Mouse (Mus musculus): ENCODE measurements around the gene Glycam1. TPM values are rescaled to one million over a fixed set of nuclear protein-coding genes. Genes with fewer than 3 reads are reported as not detected.
A peak's percentile ranks its signal among the peaks of the same experiment; 100 is the strongest.

Gene Glycam1
- polyA plus RNA-seq, 1 experiment from 2014 or later = not detected

GRCm38 (mm10) chr15:103534054-103534620 lies 30.7 kb downstream of the Glycam1 start:
- Histone ChIP-seq H3K4me1 (ENCODE audit: control insufficient read depth, insufficient read depth, low read length) (peaks cover 17% of the 10 kb centered on the region), H3K4me3 (replicated peaks; ENCODE audit: low read depth, low read length) (no peak overlapping the region), H3K9ac (replicated peaks; ENCODE audit: low read length) (no peak overlapping the region), H3K36me3 (ENCODE audit: control insufficient read depth, insufficient read depth, low read length) (peaks cover 3% of the 10 kb centered on the region), H3K4me2 (ENCODE audit: low read length) (no peak overlapping the region), H3K27ac (replicated peaks; ENCODE audit: low read depth, low read length) (no peak overlapping the region), H3K27me3 (ENCODE audit: control insufficient read depth, insufficient read depth, low read length) (no peaks in the 10 kb centered on the region), H3K9me3 (ENCODE audit: control insufficient read depth, low read length) (no peaks in the 10 kb centered on the region)
- no peak for ATAC-seq (ENCODE audit: low FRiP score, low TSS enrichment)
- WGBS = 90% methylated on average over 7 of the region's 7 CpGs
- DNase-seq = no peak

GRCm38 (mm10) chr15:103530372-103530771 lies 34.5 kb downstream of the Glycam1 start:
- 7% methylated on average over 5 of the region's 5 CpGs for WGBS
- ATAC-seq (ENCODE audit: low FRiP score, low TSS enrichment) = peak; percentile 74
- Histone ChIP-seq H3K4me3 (replicated peaks; ENCODE audit: low read depth, low read length) (no peak overlapping the region), H3K27me3 (ENCODE audit: control insufficient read depth, insufficient read depth, low read length) (no peaks in the 10 kb centered on the region), H3K27ac (replicated peaks; ENCODE audit: low read depth, low read length) (peak overlapping the region; percentile 71), H3K4me1 (ENCODE audit: control insufficient read depth, insufficient read depth, low read length) (peaks cover 3% of the 10 kb centered on the region), H3K36me3 (ENCODE audit: control insufficient read depth, insufficient read depth, low read length) (peaks cover 34% of the 10 kb centered on the region), H3K4me2 (ENCODE audit: low read length) (no peak overlapping the region), H3K9ac (replicated peaks; ENCODE audit: low read length) (no peak overlapping the region), H3K9me3 (ENCODE audit: control insufficient read depth, low read length) (no peaks in the 10 kb centered on the region)
- peak; percentile 91 for DNase-seq

GRCm38 (mm10) chr15:103523156-103523555 lies 41.7 kb downstream of the Glycam1 start:
- DNase-seq = peak; percentile 60
- H3K27me3 ChIP-seq (ENCODE audit: control insufficient read depth, insufficient read depth, low read length) = no peaks in the 10 kb centered on the region
- H3K4me1 ChIP-seq (ENCODE audit: control insufficient read depth, insufficient read depth, low read length) = peaks cover 36% of the 10 kb centered on the region
- no peak overlapping the region for H3K9ac ChIP-seq (replicated peaks; ENCODE audit: low read length)
- peaks cover 54% of the 10 kb centered on the region for H3K36me3 ChIP-seq (ENCODE audit: control insufficient read depth, insufficient read depth, low read length)
- WGBS = 18% methylated on average over 3 of the region's 3 CpGs
- H3K27ac ChIP-seq (replicated peaks; ENCODE audit: low read depth, low read length) = 0 out of 2 replicates have a peak overlapping the region, but pooled peaks have one; percentile 3
- no peaks in the 10 kb centered on the region for H3K9me3 ChIP-seq (ENCODE audit: control insufficient read depth, low read length)
- no peak for ATAC-seq (ENCODE audit: low FRiP score, low TSS enrichment)
- no peak overlapping the region for H3K4me3 ChIP-seq (replicated peaks; ENCODE audit: low read depth, low read length)
- no peak overlapping the region for H3K4me2 ChIP-seq (ENCODE audit: low read length)

GRCm38 (mm10) chr15:103522458-103523099 lies 42.3 kb downstream of the Glycam1 start:
- ATAC-seq (ENCODE audit: low FRiP score, low TSS enrichment) = no peak
- Histone ChIP-seq H3K4me2 (ENCODE audit: low read length) (no peak overlapping the region), H3K9me3 (ENCODE audit: control insufficient read depth, low read length) (no peaks in the 10 kb centered on the region), H3K4me1 (ENCODE audit: control insufficient read depth, insufficient read depth, low read length) (peaks cover 40% of the 10 kb centered on the region), H3K27me3 (ENCODE audit: control insufficient read depth, insufficient read depth, low read length) (no peaks in the 10 kb centered on the region), H3K4me3 (replicated peaks; ENCODE audit: low read depth, low read length) (no peak overlapping the region), H3K36me3 (ENCODE audit: control insufficient read depth, insufficient read depth, low read length) (peaks cover 49% of the 10 kb centered on the region), H3K27ac (replicated peaks; ENCODE audit: low read depth, low read length) (0 out of 2 replicates have a peak overlapping the region, but pooled peaks have one; percentile 3), H3K9ac (replicated peaks; ENCODE audit: low read length) (no peak overlapping the region)
- DNase-seq = no peak
- WGBS = 63% methylated on average over 3 of the region's 3 CpGs

GRCm38 (mm10) chr15:103519386-103520378 lies 45.2 kb downstream of the Glycam1 start:
- Histone ChIP-seq H3K9ac (replicated peaks; ENCODE audit: low read length) (no peak overlapping the region; the same call in 1 of the 2 replicates), H3K9me3 (ENCODE audit: control insufficient read depth, low read length) (no peaks in the 10 kb centered on the region), H3K4me2 (ENCODE audit: low read length) (peak overlapping the region; percentile 35), H3K27me3 (ENCODE audit: control insufficient read depth, insufficient read depth, low read length) (no peaks in the 10 kb centered on the region), H3K36me3 (ENCODE audit: control insufficient read depth, insufficient read depth, low read length) (peaks cover 24% of the 10 kb centered on the region), H3K4me3 (replicated peaks; ENCODE audit: low read depth, low read length) (no peak overlapping the region), H3K4me1 (ENCODE audit: control insufficient read depth, insufficient read depth, low read length) (peaks cover 56% of the 10 kb centered on the region), H3K27ac (replicated peaks; ENCODE audit: low read depth, low read length) (peak overlapping the region; percentile 88)
- ATAC-seq (ENCODE audit: low FRiP score, low TSS enrichment) (peak; percentile 80), DNase-seq (peak; percentile 80)
- WGBS = 5% methylated on average over 4 of the region's 4 CpGs

- H3K9me3 ChIP-seq (ENCODE audit: control insufficient read depth, low read length) = no peaks in the 10 kb centered on the region
- H3K4me1 ChIP-seq (ENCODE audit: control insufficient read depth, insufficient read depth, low read length) = peaks cover 62% of the 10 kb centered on the region
- no peaks in the 10 kb centered on the region for H3K27me3 ChIP-seq (ENCODE audit: control insufficient read depth, insufficient read depth, low read length)
- H3K36me3 ChIP-seq (ENCODE audit: control insufficient read depth, insufficient read depth, low read length) = peaks cover 17% of the 10 kb centered on the region
- DNase-seq = peak; percentile 69
- H3K9ac ChIP-seq (replicated peaks; ENCODE audit: low read length) = no peak overlapping the region; the same call in 1 of the 2 replicates
- H3K4me2 ChIP-seq (ENCODE audit: low read length) = peak overlapping the region; percentile 35
- H3K27ac ChIP-seq (replicated peaks; ENCODE audit: low read depth, low read length) = peak overlapping the region; percentile 88
- no peak overlapping the region for H3K4me3 ChIP-seq (replicated peaks; ENCODE audit: low read depth, low read length)
- peak; percentile 63 for ATAC-seq (ENCODE audit: low FRiP score, low TSS enrichment)
- WGBS = 0% methylated on average over 5 of the region's 5 CpGs
Measured at GRCm38 (mm10) chr15:103518600-103519385, 46.1 kb downstream of the Glycam1 start.

GRCm38 (mm10) chr15:103514914-103515313 lies 50.0 kb downstream of the Glycam1 start:
- ATAC-seq (ENCODE audit: low FRiP score, low TSS enrichment) (no peak), DNase-seq (no peak)
- Histone ChIP-seq H3K36me3 (ENCODE audit: control insufficient read depth, insufficient read depth, low read length) (no peaks in the 10 kb centered on the region), H3K9me3 (ENCODE audit: control insufficient read depth, low read length) (no peaks in the 10 kb centered on the region), H3K4me3 (replicated peaks; ENCODE audit: low read depth, low read length) (no peak overlapping the region), H3K9ac (replicated peaks; ENCODE audit: low read length) (no peak overlapping the region; the same call in 1 of the 2 replicates), H3K27ac (replicated peaks; ENCODE audit: low read depth, low read length) (peak overlapping the region; percentile 68; the same call in 1 of the 2 replicates), H3K4me1 (ENCODE audit: control insufficient read depth, insufficient read depth, low read length) (peaks cover 49% of the 10 kb centered on the region), H3K27me3 (ENCODE audit: control insufficient read depth, insufficient read depth, low read length) (no peaks in the 10 kb centered on the region), H3K4me2 (ENCODE audit: low read length) (peak overlapping the region; percentile 55)
- 18% methylated on average over 3 of the region's 3 CpGs for WGBS

GRCm38 (mm10) chr15:103514119-103514518 lies 50.8 kb downstream of the Glycam1 start:
- 3% methylated on average over 10 of the region's 10 CpGs for WGBS
- Histone ChIP-seq H3K27ac (replicated peaks; ENCODE audit: low read depth, low read length) (peak overlapping the region; percentile 80), H3K27me3 (ENCODE audit: control insufficient read depth, insufficient read depth, low read length) (no peaks in the 10 kb centered on the region), H3K4me1 (ENCODE audit: control insufficient read depth, insufficient read depth, low read length) (peaks cover 44% of the 10 kb centered on the region), H3K9me3 (ENCODE audit: control insufficient read depth, low read length) (no peaks in the 10 kb centered on the region), H3K4me3 (replicated peaks; ENCODE audit: low read depth, low read length) (peak overlapping the region; percentile 31), H3K4me2 (ENCODE audit: low read length) (peak overlapping the region; percentile 55), H3K9ac (replicated peaks; ENCODE audit: low read length) (peak overlapping the region; percentile 50), H3K36me3 (ENCODE audit: control insufficient read depth, insufficient read depth, low read length) (no peaks in the 10 kb centered on the region)
- DNase-seq (peak; percentile 95), ATAC-seq (ENCODE audit: low FRiP score, low TSS enrichment) (peak; percentile 89)
